Mouse (Mus musculus) kidney, postnatal 10 days (tissue): ENCODE measurements at regions not wholly inside any gene's neighbourhood (a gene's known extent, or its start where the extent isn't known, plus 50 kb on each side); places are given as distances from the start of the nearest gene placed in this dataset.
A peak's percentile ranks its signal among the peaks of the same experiment; 100 is the strongest.

Experiments
- DNase-seq: peaks from one replicate; pipeline ENCODE4 v3.0.0; 2021; ENCODE audit warnings: mixed read lengths

DNA sequence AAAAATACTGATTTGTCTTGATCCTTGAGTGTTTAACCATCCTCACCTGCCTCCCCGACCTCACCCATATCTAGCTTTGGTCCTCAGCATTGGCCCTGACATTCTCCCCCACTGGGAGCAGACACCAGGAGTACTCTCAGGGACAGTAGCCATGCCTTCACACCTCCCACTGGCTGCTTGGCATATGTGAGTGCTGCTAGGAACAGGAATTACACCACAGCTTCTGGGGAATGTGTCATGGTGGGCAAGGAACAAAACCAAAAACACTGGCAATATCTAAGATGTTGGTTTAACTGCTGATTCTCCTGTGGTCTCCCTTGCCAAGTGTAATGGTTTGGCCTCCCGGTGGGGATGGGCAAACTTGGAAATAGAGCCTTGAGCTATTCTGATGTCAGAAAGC is 248.6 kb downstream of the Tle3 start:
- DNase-seq: no peak

- no peak for DNase-seq
Measured at GRCm38 (mm10) chr9:61620105-61620504, 247.9 kb downstream of the Tle3 start.

DNA sequence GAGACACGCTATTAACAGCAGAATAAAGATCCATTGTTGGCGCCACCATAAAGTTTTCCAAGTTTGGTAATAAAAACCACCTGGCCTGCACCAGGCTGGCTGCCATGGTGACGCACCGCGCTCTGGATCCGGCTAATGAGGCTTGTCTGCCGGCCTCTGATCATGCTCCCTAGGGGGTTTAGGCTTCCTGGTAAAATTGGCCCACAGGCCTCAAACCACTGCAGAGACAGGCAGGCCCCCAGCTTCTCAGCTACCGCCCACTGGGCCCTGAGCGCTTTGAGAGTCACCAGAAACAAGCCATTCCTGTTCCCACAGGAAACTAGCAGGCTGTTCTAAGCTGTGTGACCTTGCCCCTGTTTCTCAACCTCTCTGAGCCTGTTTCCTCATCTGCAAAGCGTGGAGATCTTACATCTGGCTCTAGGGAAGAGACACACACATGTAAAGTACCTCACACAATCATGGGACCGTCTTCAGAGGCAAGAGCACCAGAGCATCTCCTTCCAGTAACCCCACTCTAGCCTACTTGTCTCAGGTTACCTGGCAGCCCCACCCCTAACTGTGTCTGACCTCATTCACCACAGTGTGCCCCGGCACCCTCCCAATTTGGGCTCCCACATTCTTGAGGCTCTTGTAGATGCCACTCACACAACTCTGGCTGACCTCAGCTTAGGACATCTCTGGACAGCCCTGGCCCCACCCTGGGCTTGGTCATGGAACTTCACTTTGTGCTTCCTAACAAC is 246.5 kb downstream of the Tle3 start:
- peak; percentile 61 for DNase-seq

DNA sequence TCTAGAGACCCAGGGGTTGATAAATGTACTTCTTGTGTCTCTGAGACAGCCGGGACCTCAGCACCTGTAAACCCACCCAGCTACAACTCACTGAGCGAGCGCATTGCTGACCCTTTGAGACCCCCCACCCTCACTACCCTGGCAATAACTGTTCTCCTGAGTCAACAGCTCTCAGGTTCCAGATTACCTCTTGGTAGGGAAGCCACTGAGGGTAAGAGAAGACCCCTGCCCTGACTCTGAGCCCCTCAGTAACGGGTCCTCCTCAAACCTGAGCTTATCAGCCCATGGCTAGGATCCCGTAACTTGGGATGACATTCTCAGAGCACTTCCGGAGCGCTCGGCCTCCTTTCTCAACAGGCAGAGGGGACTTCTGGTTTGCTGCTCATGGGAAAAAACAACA is 245.8 kb downstream of the Tle3 start:
- DNase-seq: no peak

GRCm38 (mm10) chr9:61615556-61615955 is 243.4 kb downstream of the Tle3 start:
- DNase-seq: no peak

GRCm38 (mm10) chr9:61607576-61607975 is 235.4 kb downstream of the Tle3 start:
- DNase-seq: no peak

DNA sequence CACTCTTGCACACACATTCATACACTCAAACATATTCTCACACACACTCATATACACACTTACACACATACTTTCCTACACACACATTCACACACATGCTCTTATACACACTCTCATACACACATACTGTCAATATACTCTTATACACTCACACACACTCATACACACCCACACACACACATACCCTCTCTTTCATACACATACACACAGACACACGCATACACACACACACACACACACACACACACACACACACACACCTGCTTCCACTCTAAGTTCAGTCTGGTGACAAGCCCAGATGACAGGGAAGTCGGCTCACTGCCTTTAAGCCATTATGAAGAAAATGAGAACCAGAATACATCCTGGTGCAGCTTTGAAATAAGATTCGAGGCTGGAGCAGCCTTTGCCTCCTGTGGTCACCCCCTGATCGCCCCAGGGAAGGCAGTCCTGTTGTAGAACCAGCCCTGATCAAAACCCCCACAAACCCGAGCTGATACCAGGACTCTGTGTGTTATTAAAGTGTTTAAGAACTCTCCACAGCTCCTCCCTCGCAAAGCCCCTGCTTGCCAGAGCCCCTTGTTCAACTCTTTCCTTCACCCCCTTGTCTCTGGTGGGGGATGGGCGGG is 230.3 kb downstream of the Tle3 start:
- DNase-seq: no peak

DNA sequence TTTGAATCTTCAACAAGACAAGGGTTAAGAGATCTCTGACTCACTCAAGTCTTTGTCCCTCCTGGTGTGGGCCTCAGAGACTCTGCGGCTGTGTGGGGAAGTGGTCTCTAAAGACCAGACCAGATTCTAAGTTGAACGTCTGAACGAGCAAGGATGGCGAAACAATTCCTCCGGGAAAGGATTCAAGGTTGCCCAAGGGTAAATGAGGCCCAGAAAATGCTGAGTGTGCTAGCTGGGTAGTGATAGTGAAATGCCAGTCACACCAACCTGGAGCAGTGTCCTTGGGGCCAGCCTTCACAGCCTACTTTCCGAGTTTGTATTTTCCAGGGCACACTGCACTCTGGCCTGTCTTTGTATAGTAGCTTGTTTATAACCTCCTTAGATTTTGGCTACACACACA is 229.7 kb downstream of the Tle3 start:
- no peak for DNase-seq

DNA sequence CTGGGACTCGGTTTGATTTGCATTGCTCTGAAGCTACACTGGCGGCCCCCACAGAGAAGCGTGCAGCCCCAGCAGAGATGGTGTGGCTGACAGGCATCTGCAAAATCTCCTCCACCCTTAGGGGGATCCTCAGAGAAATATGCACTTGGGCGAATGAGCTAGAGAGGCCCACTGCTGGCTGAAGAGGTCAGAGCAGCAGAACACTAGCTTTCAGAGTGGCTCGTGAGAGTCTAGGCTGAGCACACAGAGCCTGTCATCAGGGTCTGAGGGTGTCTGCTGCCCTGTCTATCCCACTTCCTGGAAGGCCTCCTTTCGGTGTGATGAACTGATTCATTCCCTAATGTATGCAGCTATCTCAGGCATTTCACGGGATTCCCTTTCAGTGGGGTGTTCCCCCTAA is 225.1 kb downstream of the Tle3 start:
- DNase-seq: no peak

- DNase-seq: no peak
Measured at GRCm38 (mm10) chr9:61596410-61597108, 224.4 kb downstream of the Tle3 start.

GRCm38 (mm10) chr9:61595170-61595967 is 223.2 kb downstream of the Tle3 start:
- DNase-seq: no peak

GRCm38 (mm10) chr9:61593991-61594390 is 221.8 kb downstream of the Tle3 start:
- no peak for DNase-seq

DNA sequence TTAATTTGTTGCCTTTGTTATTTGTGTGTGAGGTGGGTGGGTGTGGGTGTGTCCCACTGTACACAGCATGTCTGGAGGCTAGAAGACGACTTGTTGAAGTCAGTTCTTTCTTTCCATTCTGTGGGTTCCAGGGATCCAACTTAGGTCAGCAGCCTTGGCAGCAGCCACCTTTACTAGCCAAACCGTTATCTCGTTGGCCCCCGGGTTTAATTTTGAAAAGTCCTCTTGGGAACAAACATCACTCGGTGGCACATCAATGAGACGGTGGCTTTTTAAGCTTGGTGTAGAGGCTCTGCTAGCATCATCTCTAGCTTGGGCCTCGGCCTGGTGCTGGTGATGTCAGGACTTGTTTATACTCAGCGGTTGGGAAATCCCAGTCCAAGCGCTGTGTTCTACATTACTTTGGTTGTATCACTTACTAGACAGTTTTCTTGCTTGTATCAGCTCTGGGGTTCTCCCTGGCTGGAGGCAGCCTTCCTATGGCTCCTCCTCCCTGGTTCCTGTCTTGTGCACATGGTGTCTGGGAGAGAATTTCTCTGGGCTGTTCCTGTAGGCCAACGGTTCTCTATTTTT is 217.6 kb downstream of the Tle3 start:
- DNase-seq: no peak

- DNase-seq: peak; percentile 66
Measured at GRCm38 (mm10) chr9:61583281-61584072, 211.3 kb downstream of the Tle3 start.

DNA sequence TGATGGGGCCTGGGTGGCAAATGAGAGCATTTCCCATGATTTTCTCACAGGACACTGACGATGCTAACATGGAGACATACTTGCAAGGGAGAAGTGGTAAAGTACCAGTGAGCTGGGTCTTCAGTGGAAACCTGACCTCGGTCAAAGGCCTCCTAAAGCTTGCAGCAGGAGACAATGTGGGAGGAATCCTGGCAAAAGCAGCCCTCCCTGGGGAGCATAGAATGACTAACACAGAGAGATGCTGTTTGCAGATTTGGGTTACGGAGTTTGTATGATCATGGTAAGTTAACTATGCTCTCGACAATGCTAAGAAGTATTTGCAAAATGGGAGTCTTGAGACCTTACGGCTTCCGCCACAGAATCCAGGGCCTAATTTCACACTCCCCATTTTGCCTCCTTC is 208.9 kb downstream of the Tle3 start:
- no peak for DNase-seq

GRCm38 (mm10) chr9:61578255-61578654 is 206.1 kb downstream of the Tle3 start:
- DNase-seq: no peak

- no peak for DNase-seq
Measured at GRCm38 (mm10) chr9:61573634-61574359, 201.6 kb downstream of the Tle3 start.

DNA sequence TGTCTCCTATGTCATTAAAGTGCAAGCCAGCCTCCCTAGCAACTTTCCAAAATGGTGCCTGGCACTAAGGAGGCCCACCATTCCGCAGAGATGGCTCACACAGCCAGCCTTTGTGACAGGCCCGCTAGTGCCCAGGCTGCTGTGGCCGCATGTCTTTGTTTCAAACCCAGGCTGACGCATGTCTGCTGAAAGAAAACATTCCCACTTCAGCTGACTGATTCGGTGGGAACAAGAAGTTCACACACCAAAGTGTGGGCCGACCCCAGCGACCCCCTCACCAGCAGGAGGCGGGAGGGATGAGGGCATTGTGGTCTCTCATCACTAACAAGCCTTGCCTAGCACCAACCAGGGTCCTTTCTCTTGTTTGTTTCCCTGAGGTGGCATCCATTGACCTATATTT is 190.9 kb downstream of the Tle3 start:
- DNase-seq: no peak

GRCm38 (mm10) chr9:61561551-61561950 is 189.4 kb downstream of the Tle3 start:
- no peak for DNase-seq

DNA sequence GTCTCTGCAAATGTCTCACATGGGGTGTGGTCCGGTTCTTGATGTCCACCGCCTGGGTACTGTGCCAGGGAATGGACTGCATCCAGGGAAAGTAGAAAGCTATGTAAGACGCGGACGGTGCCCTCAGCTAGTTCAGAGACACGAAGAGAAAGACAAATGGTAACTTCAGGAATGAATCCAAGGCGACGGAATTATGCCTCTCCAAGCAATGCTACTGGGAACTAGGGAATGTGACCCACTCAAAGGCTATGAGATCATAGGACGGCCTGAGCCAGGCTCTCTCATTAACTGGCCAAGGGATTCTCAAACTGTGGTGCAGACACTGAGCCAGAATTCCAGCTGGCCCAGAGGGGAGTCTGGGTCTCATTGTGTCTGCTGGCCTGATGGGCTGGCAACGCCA is 186.5 kb downstream of the Tle3 start:
- DNase-seq: no peak

- no peak for DNase-seq
Measured at GRCm38 (mm10) chr9:61557025-61557424, 184.9 kb downstream of the Tle3 start.
